Mouse (Mus musculus) CH12.LX (cell line): ENCODE measurements around the gene Klhl34. TPM values are rescaled to one million over a fixed set of nuclear protein-coding genes. Genes with fewer than 3 reads are reported as not detected.

Source experiments
- DNase-seq: peaks from one replicate; pipeline ENCODE4 v3.0.0-alpha.2; 2013; ENCODE audit errors: extremely low read depth
- H3K27ac ChIP-seq: 2 replicates; pipeline ENCODE4 v1.5.1; 2012; ENCODE audit warnings: low read depth, mild to moderate bottlenecking, control low read depth, moderate library complexity; ENCODE audit not compliant: insufficient read depth
- H3K27me3 ChIP-seq: replicated peaks from 2 replicates; pipeline ENCODE3; 2012; ENCODE audit warnings: inconsistent platforms
- H3K36me3 ChIP-seq, 2 experiments: replicated peaks in 1 of 2; 2 replicates each; pipeline versions ENCODE3 to v1.6.1; 2012; ENCODE audit warnings: inconsistent platforms in 1 of 2, low read length in 1 of 2, mild to moderate bottlenecking in 1 of 2, mixed read lengths in 1 of 2, moderate library complexity in 1 of 2; ENCODE audit not compliant: control insufficient read depth in 1 of 2, insufficient read depth in 1 of 2
- H3K4me1 ChIP-seq, 2 experiments: 2 replicates each; pipeline ENCODE4 v1.6.1; 2012; ENCODE audit warnings: inconsistent platforms in 1 of 2, moderate library complexity in 1 of 2; ENCODE audit not compliant: insufficient read depth in 2 of 2, control insufficient read depth in 1 of 2
- H3K4me2 ChIP-seq: 2 replicates; pipeline ENCODE4 v1.6.1; 2012; ENCODE audit warnings: low read depth, mild to moderate bottlenecking, control low read depth; ENCODE audit not compliant: poor library complexity, insufficient read depth, severe bottlenecking
- H3K4me3 ChIP-seq, 3 experiments: fragments of 150-350 bp in 1 of 3; sonication (generic) in 1 of 3; replicated peaks in 1 of 3; 2 replicates each; pipeline versions ENCODE3 to v1.5.1; 2011 to 2012; ENCODE audit warnings: low read depth in 2 of 3, low read length in 2 of 3, mild to moderate bottlenecking in 2 of 3, moderate library complexity in 2 of 3, control low read depth in 1 of 3, improper control_type of control experiment in 1 of 3, inconsistent platforms in 1 of 3, mixed read lengths in 1 of 3; ENCODE audit not compliant: poor library complexity in 1 of 3
- H3K79me2 ChIP-seq: replicated peaks from 2 replicates; pipeline ENCODE4 v1.6.1; 2012; ENCODE audit warnings: mild to moderate bottlenecking, moderate library complexity; ENCODE audit not compliant: control insufficient read depth, poor library complexity, insufficient read depth, severe bottlenecking; ENCODE audit errors: extremely low read depth
- H3K9ac ChIP-seq: 2 replicates; pipeline ENCODE4 v1.6.1; 2012; ENCODE audit warnings: low read depth, mild to moderate bottlenecking, control low read depth, moderate library complexity; ENCODE audit not compliant: insufficient read depth
- H3K9me3 ChIP-seq: replicated peaks from 2 replicates; pipeline ENCODE3; 2012; ENCODE audit warnings: low read length, inconsistent platforms, mixed read lengths
- BHLHE40 ChIP-seq: IDR thresholded peaks from 2 replicates; pipeline ENCODE4 v1.6.1; 2011; ENCODE audit warnings: mild to moderate bottlenecking, low read depth, low read length, improper control_type of control experiment
- CHD2 ChIP-seq: IDR thresholded peaks from 2 replicates; pipeline ENCODE4 v1.6.1; 2011; ENCODE audit warnings: low read length, improper control_type of control experiment
- CTCF ChIP-seq, 2 experiments: IDR thresholded peaks in 1 of 2; conservative IDR thresholded peaks in 1 of 2; 2 replicates each; pipeline ENCODE4 v1.5.1; 2011 to 2012; ENCODE audit warnings: low read depth in 2 of 2, low read length in 2 of 2, improper control_type of control experiment in 1 of 2, inconsistent platforms in 1 of 2, mild to moderate bottlenecking in 1 of 2, moderate library complexity in 1 of 2
- EP300 ChIP-seq: IDR thresholded peaks from 2 replicates; pipeline ENCODE4 v1.6.1; 2011; ENCODE audit warnings: low read length, improper control_type of control experiment
- GABPA ChIP-seq: IDR thresholded peaks from 2 replicates; pipeline ENCODE4 v1.6.1; 2012; ENCODE audit warnings: low read depth, low read length, improper control_type of control experiment, inconsistent platforms; ENCODE audit not compliant: insufficient replicate concordance
- HCFC1 ChIP-seq: IDR thresholded peaks from 2 replicates; pipeline ENCODE4 v1.6.1; 2012; ENCODE audit warnings: low read depth, mild to moderate bottlenecking, inconsistent platforms, low read length, improper control_type of control experiment
- IRF4 ChIP-seq: IDR thresholded peaks from 2 replicates; pipeline ENCODE4 v1.6.1; 2014; ENCODE audit warnings: low read depth, mild to moderate bottlenecking, inconsistent platforms, low read length, improper control_type of control experiment
- JUN ChIP-seq: IDR thresholded peaks from 2 replicates; pipeline ENCODE4 v1.6.1; 2011; ENCODE audit warnings: low read depth, mild to moderate bottlenecking, low read length, improper control_type of control experiment, moderate library complexity; ENCODE audit not compliant: insufficient read depth
- JUND ChIP-seq: conservative IDR thresholded peaks from 2 replicates; pipeline ENCODE4 v1.6.1; 2011; ENCODE audit warnings: low read depth, low read length, improper control_type of control experiment
- KAT2A ChIP-seq: IDR thresholded peaks from 2 replicates; pipeline ENCODE4 v1.6.1; 2012; ENCODE audit warnings: low read length, improper control_type of control experiment, inconsistent platforms; ENCODE audit not compliant: insufficient replicate concordance
- MAFK ChIP-seq: IDR thresholded peaks from 2 replicates; pipeline ENCODE4 v1.6.1; 2011; ENCODE audit warnings: low read length, improper control_type of control experiment; ENCODE audit not compliant: insufficient replicate concordance
- MAX ChIP-seq: IDR thresholded peaks from 2 replicates; pipeline ENCODE4 v1.6.1; 2011; ENCODE audit warnings: low read length, improper control_type of control experiment
- MAZ ChIP-seq: IDR thresholded peaks from 2 replicates; pipeline ENCODE4 v1.6.1; 2012; ENCODE audit warnings: low read depth, mild to moderate bottlenecking, inconsistent platforms, low read length, improper control_type of control experiment, moderate library complexity
- MEF2A ChIP-seq: IDR thresholded peaks from 2 replicates; pipeline ENCODE4 v1.6.1; 2014; ENCODE audit warnings: low read depth, mild to moderate bottlenecking, inconsistent platforms, low read length, improper control_type of control experiment, borderline replicate concordance
- MYC ChIP-seq: IDR thresholded peaks from 2 replicates; pipeline ENCODE4 v1.6.1; 2011; ENCODE audit warnings: low read depth, mild to moderate bottlenecking, improper control_type of control experiment, low read length
- NELFE ChIP-seq: IDR thresholded peaks from 2 replicates; pipeline ENCODE4 v1.6.1; 2011; ENCODE audit warnings: low read depth, low read length, improper control_type of control experiment
- NRF1 ChIP-seq: IDR thresholded peaks from 2 replicates; pipeline ENCODE4 v1.6.1; 2014; ENCODE audit warnings: low read depth, mild to moderate bottlenecking, inconsistent platforms, low read length, improper control_type of control experiment, moderate library complexity
- PAX5 ChIP-seq: IDR thresholded peaks from 2 replicates; pipeline ENCODE4 v1.6.1; 2012; ENCODE audit warnings: low read length, inconsistent platforms, mixed read lengths
- POLR2A ChIP-seq: IDR thresholded peaks from 2 replicates; pipeline ENCODE4 v1.6.1; 2011; ENCODE audit warnings: low read depth, mild to moderate bottlenecking, improper control_type of control experiment, low read length
- POLR2AphosphoS2 ChIP-seq: IDR thresholded peaks from 2 replicates; pipeline ENCODE4 v1.6.1; 2011; ENCODE audit warnings: low read depth, low read length, improper control_type of control experiment
- RAD21 ChIP-seq: IDR thresholded peaks from 2 replicates; pipeline ENCODE4 v1.6.1; 2011; ENCODE audit warnings: low read depth, mild to moderate bottlenecking, low read length, improper control_type of control experiment, moderate library complexity
- SIN3A ChIP-seq: IDR thresholded peaks from 2 replicates; pipeline ENCODE4 v1.6.1; 2012; ENCODE audit warnings: low read length, improper control_type of control experiment, inconsistent platforms
- TBP ChIP-seq: conservative IDR thresholded peaks from 2 replicates; pipeline ENCODE4 v1.6.1; 2011; ENCODE audit warnings: low read depth, low read length, improper control_type of control experiment
- TCF12 ChIP-seq: IDR thresholded peaks from 2 replicates; pipeline ENCODE4 v1.6.1; 2014; ENCODE audit warnings: low read depth, mild to moderate bottlenecking, inconsistent platforms, low read length, improper control_type of control experiment
- dilution Hi-C: fragments of 300-500 bp; cut with MboI; formaldehyde crosslinking; loops from 2 replicates; pipeline ENCODE4 v1.14.3; 2020; ENCODE audit warnings: low sequenced_read_pairs; ENCODE audit not compliant: extremely low pct_unique_long_range_greater_than_20kb, extremely low pct_ligation_motif_present
- in situ Hi-C: fragments of 300-500 bp; cut with MboI; formaldehyde crosslinking; loops from 3 replicates; pipeline ENCODE4 v1.14.3; 2019; ENCODE audit warnings: low sequenced_read_pairs, low pct_ligation_motif_present, low pct_unique_long_range_greater_than_20kb, mixed read lengths
- polyA plus RNA-seq: library from polyadenylated mRNA; unstranded; fragments of >175 nt; gene quantifications from 2 replicates; pipeline ENCODE4 v1.2.1, GENCODE M21; 2012; ENCODE audit warnings: low read depth; ENCODE audit not compliant: insufficient read length
- total RNA-seq, 2 experiments: library from RNA; depleted of rRNA; stranded (reverse); fragments of 300-350 nt in 1 of 2; fragments of >200 nt in 1 of 2; gene quantifications; 2 replicates each; pipeline ENCODE4 v1.2.3; 2012 to 2014

The Klhl34 gene
- not detected in 2 replicates for total RNA-seq (2012; rRNA removed)
- not detected in 2 replicates for total RNA-seq (2014; rRNA removed)
- polyA plus RNA-seq, result not detected in 2 replicates

DNA sequence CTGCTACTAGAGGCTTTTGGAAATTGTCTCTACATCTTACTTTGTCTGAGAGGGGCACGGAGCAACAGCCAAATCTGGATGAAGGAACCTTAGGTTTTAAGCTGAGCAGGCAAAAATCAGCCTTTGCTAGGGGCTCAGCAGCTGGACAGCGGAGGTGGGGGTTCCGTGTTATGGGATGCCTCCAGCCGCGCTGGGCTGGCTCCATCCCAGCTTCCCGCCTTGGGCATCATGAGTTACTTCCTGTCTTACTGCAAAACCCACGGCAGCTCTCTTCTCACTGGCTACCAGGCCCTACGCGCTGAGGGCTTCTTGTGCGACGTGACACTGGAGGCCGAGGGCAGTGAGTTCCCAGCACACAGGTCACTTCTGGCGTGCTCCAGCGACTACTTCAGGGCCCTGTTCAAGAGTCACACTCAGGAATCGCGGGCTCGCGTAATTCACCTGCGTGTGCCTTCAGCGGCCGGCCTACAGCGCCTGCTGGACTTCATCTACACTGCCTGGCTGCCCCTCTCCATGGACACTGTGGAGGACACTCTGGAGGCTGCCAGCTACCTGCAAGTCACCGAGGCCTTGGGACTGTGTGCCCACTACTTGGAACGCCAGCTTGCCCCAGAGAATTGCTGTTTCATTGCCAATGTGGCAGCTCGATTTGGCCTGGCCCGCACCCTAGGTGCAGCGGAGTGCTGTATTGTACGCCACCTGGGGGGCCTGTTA, at the start of gene Klhl34:
TSS of gene Klhl34 (plus strand) at position 229 of the 714 bp plus-strand sequence.
- dilution Hi-C loops (no loop called here), in situ Hi-C loops (no loop called here)
- H3K4me2 ChIP-seq, result no peak within 1 kb of the TSS
- TF ChIP-seq POLR2AphosphoS2, result no peak
- no peak for TF ChIP-seq BHLHE40
- no peak for TF ChIP-seq GABPA
- no peak for TF ChIP-seq TBP
- TF ChIP-seq JUN, result no peak
- no peak for TF ChIP-seq RAD21
- TF ChIP-seq CTCF (conservative IDR thresholded peaks at IDR 0.05 in 1 of 2, IDR thresholded peaks at IDR 0.05 in 1 of 2; ENCODE audit: low read depth in 2 of 2, low read length in 2 of 2), result no peak
- TF ChIP-seq TCF12, result no peak
- no peak for TF ChIP-seq MAFK
- no peak for TF ChIP-seq IRF4
- no peak for TF ChIP-seq HCFC1
- TF ChIP-seq PAX5, result no peak
- no peak for TF ChIP-seq MEF2A
- no peak for TF ChIP-seq MYC
- no peak for TF ChIP-seq MAX
- no peak for TF ChIP-seq NELFE
- no peak for TF ChIP-seq KAT2A
- TF ChIP-seq JUND, result no peak
- no peak for TF ChIP-seq CHD2
- no peak for TF ChIP-seq EP300
- no peaks in the 10 kb centered on the region for H3K27me3 ChIP-seq
- H3K4me1 ChIP-seq, result peaks cover 0 to 3% of the 10 kb centered on the region in 2 experiments; a peak in 1 of 4 replicates
- no peak for DNase-seq
- no peak within 1 kb of the TSS for H3K4me3 ChIP-seq
- no peaks in the 10 kb centered on the region for H3K36me3 ChIP-seq
- no peaks in the 10 kb centered on the region for H3K79me2 ChIP-seq
- no peak within 1 kb of the TSS for H3K9ac ChIP-seq
- H3K9me3 ChIP-seq, result no peaks in the 10 kb centered on the region
- H3K27ac ChIP-seq, result no peak within 1 kb of the TSS

DNA sequence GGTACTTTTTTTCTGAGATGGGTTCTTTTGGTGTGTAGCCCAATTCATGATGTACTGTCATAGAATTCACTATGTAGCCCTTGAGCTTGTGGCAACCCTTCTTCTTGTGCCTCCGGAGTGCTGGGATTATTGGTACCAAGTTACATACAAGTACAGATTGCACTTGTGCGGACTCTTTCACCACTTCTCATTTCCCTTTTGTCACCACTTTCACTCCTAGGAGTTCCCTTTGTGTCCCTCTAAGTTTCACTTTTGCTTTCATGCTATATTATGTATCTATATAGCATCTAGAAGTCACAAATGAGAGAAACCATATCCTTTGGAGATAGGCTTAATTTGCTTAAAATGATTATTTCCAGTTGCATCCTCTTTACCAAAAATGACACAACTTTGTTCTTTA, 16.6 kb upstream of the Klhl34 start:
- Histone ChIP-seq H3K9ac (no peak overlapping the region), H3K36me3 (no peaks in the 10 kb centered on the region), H3K79me2 (no peaks in the 10 kb centered on the region), H3K27me3 (no peaks in the 10 kb centered on the region), H3K27ac (no peak overlapping the region), H3K4me1 (no peaks in the 10 kb centered on the region), H3K4me3 (no peak overlapping the region), H3K4me2 (no peak overlapping the region), H3K9me3 (no peaks in the 10 kb centered on the region)
- TF ChIP-seq KAT2A (no peak), MAZ (no peak), IRF4 (no peak), MEF2A (no peak), SIN3A (no peak), CHD2 (no peak), NELFE (no peak), POLR2A (no peak), MYC (no peak), NRF1 (no peak)
- dilution Hi-C loops (no loop called here), in situ Hi-C loops (no loop called here)
- DNase-seq, result peak; percentile 6
